Mouse (Mus musculus): ENCODE measurements around the gene Gm1993. TPM values are rescaled to one million over a fixed set of nuclear protein-coding genes. Genes with fewer than 3 reads are reported as not detected.
"Not testable (repeated sequence)": the region's sequence is repeated elsewhere in the genome, so short reads cannot be mapped to it uniquely, and the experiment has no call there.

The Gm1993 gene
- total RNA-seq (2021), result not detected

DNA sequence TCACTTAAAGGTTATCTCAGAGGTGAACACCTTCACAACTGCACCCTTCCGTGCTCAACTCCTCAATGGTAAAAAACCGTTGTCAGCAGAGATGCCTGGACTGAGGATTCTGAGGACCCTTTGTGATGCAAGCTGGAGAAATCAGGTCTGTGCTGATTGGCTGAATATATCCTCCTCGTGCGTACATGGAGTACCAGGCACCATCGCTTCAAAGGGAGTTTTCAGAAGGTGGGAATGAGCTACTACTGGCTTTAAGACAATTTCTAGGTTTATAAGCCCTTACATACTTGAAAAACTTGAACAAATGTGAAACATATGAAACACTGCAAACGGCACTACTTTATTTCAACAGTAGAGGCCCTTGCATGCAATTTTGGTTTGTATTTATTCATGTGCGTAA is at the start of gene Gm1993:
TSS of gene Gm1993 (minus strand) at position 101 of the 400 bp plus-strand sequence.
- DNase-seq, result not testable (repeated sequence)
